ENCODE assay signal across 8 mouse cellular contexts in genomic region chr8:120563348-120563724, GRCm38 (mm10). TPM values are rescaled to one million over a fixed set of nuclear protein-coding genes. Genes with fewer than 3 reads are reported as not detected.
A peak's percentile ranks its signal among the peaks of the same experiment; 100 is the strongest.
DNase-seq lines count a peak whose midpoint lies in the region; ATAC-seq and TF ChIP-seq lines count a peak whose summit lies in the region.

No protein-coding gene starts in this region.

- no peaks in the 10 kb centered on the region for H3K9me3 ChIP-seq in heart, embryonic 11.5 days (replicated peaks; ENCODE audit: control insufficient read depth, low read length)
- H3K9me3 ChIP-seq in MEL (replicated peaks; ENCODE audit: insufficient read depth, low read length), result no peaks in the 10 kb centered on the region
- no peaks in the 10 kb centered on the region for H3K9me3 ChIP-seq in forebrain, postnatal 0 days (ENCODE audit: low read length)
- no peaks in the 10 kb centered on the region for H3K9me3 ChIP-seq in megakaryocyte, embryonic 14.5 days

- H3K4me2 ChIP-seq in heart, embryonic 11.5 days, result peak overlapping the region; percentile 51
- H3K4me2 ChIP-seq in forebrain, postnatal 0 days (ENCODE audit: low read depth), result no peak overlapping the region

- H3K36me3 ChIP-seq in heart, embryonic 11.5 days (ENCODE audit: control insufficient read depth, insufficient read depth, low read length), result peaks cover 20% of the 10 kb centered on the region
- peaks cover 11 to 26% of the 10 kb centered on the region in 2 experiments; a peak in 3 of 4 replicates for H3K36me3 ChIP-seq in MEL (ENCODE audit: control insufficient read depth in 1 of 2, insufficient read depth in 2 of 2, low read length in 2 of 2)
- H3K36me3 ChIP-seq in forebrain, postnatal 0 days (ENCODE audit: insufficient read depth), result peaks cover 20% of the 10 kb centered on the region
- H3K36me3 ChIP-seq in megakaryocyte, embryonic 14.5 days (replicated peaks; ENCODE audit: low read length), result peaks cover 100% of the 10 kb centered on the region

- TF ChIP-seq RAD21 in MEL (IDR thresholded peaks at IDR 0.05; ENCODE audit: low read depth, low read length), result no peak

- peaks cover 74% of the 10 kb centered on the region for H3K4me1 ChIP-seq in heart, embryonic 11.5 days (ENCODE audit: control insufficient read depth, insufficient read depth, low read length)
- peaks cover 3 to 33% of the 10 kb centered on the region in 2 experiments; a peak in 3 of 4 replicates for H3K4me1 ChIP-seq in MEL (ENCODE audit: control insufficient read depth in 1 of 2, insufficient read depth in 2 of 2, low read length in 2 of 2)
- peaks cover 20% of the 10 kb centered on the region for H3K4me1 ChIP-seq in forebrain, postnatal 0 days (ENCODE audit: insufficient read depth)
- peaks cover 100% of the 10 kb centered on the region for H3K4me1 ChIP-seq in megakaryocyte, embryonic 14.5 days

- peak overlapping the region; percentile 95 for H3K27ac ChIP-seq in heart, embryonic 11.5 days (ENCODE audit: low read depth, low read length)
- peak overlapping the region; percentile 18 for H3K27ac ChIP-seq in MEL (ENCODE audit: control insufficient read depth, low read depth, low read length)
- H3K27ac ChIP-seq in forebrain, postnatal 0 days (ENCODE audit: low read depth, low read length), result peak overlapping the region; percentile 60; the same call in 1 of the 2 replicates

- H3K27me3 ChIP-seq in heart, embryonic 11.5 days (ENCODE audit: control insufficient read depth, insufficient read depth, low read length), result no peaks in the 10 kb centered on the region
- no peaks in the 10 kb centered on the region for H3K27me3 ChIP-seq in MEL (ENCODE audit: control insufficient read depth in 1 of 2, insufficient read depth in 2 of 2, low read length in 2 of 2)
- no peaks in the 10 kb centered on the region for H3K27me3 ChIP-seq in forebrain, postnatal 0 days (ENCODE audit: insufficient read depth, low read length)
- H3K27me3 ChIP-seq in megakaryocyte, embryonic 14.5 days (replicated peaks), result no peaks in the 10 kb centered on the region

- no peak for TF ChIP-seq POLR2A in MEL (IDR thresholded peaks at IDR 0.05; ENCODE audit: control insufficient read depth in 1 of 2, insufficient read depth in 1 of 2, low read depth in 1 of 2, low read length in 2 of 2, poor library complexity in 1 of 2)

- no peak for TF ChIP-seq CTCF in MEL (IDR thresholded peaks at IDR 0.05 in 2 of 3, conservative IDR thresholded peaks at IDR 0.05 in 1 of 3; ENCODE audit: control insufficient read depth in 1 of 3, insufficient read depth in 1 of 3, low read depth in 2 of 3, low read length in 3 of 3, poor library complexity in 1 of 3, severe bottlenecking in 1 of 3)
- TF ChIP-seq CTCF in forebrain, postnatal 0 days (IDR thresholded peaks at IDR 0.05; ENCODE audit: low read depth), result no peak

- no peak for ATAC-seq in heart, embryonic 11.5 days (replicated peaks; ENCODE audit: insufficient number of reproducible peaks, low FRiP score, low TSS enrichment)
- ATAC-seq in forebrain, postnatal 0 days, result peak; percentile 8; the same call in 1 of the 2 replicates

- H3K9ac ChIP-seq in heart, embryonic 11.5 days (ENCODE audit: low read depth, low read length), result 0 out of 2 replicates have a peak overlapping the region, but pooled peaks have one; percentile 47
- no peak overlapping the region for H3K9ac ChIP-seq in MEL (ENCODE audit: control insufficient read depth, low read depth, low read length, poor library complexity, severe bottlenecking)
- H3K9ac ChIP-seq in forebrain, postnatal 0 days, result no peak overlapping the region

- peaks cover 21% of the 10 kb centered on the region for H3K79me2 ChIP-seq in MEL (ENCODE audit: control insufficient read depth, insufficient read depth, low read length, poor library complexity)

- TF ChIP-seq EP300 in MEL (IDR thresholded peaks at IDR 0.05; ENCODE audit: low read depth in 1 of 2, low read length in 2 of 2), result no peak

- no peak for DNase-seq in heart, postnatal 4 days
- no peak for DNase-seq in MEL (ENCODE audit: low read depth, low spot score)
- no peak for DNase-seq in forebrain, postnatal 0 days
- DNase-seq in right cerebral cortex, adult 2 months (ENCODE audit: low spot score in 2 of 2), result no peak
- no peak for DNase-seq in ovary, adult 18-20 months (ENCODE audit: low spot score)
- no peak for DNase-seq in gastrocnemius, postnatal 10 days

- WGBS in heart, embryonic 11.5 days (ENCODE audit: insufficient replicate concordance), result 10% methylated on average over 8 of the region's 8 CpGs
- 9% methylated on average over 8 of the region's 8 CpGs for WGBS in forebrain, postnatal 0 days

- no peak overlapping the region for H3K4me3 ChIP-seq in heart, embryonic 11.5 days (ENCODE audit: low read depth, low read length)
- H3K4me3 ChIP-seq in MEL (ENCODE audit: control insufficient read depth in 1 of 2, insufficient read depth in 1 of 2, low read depth in 2 of 2, low read length in 2 of 2), result no peak overlapping the region
- no peak overlapping the region for H3K4me3 ChIP-seq in forebrain, postnatal 0 days (ENCODE audit: low read depth, low read length)
- H3K4me3 ChIP-seq in megakaryocyte, embryonic 14.5 days (replicated peaks), result peak overlapping the region; percentile 77

TF ChIP-seq in MEL, 35 proteins besides CTCF, POLR2A, EP300 and RAD21:
- TF ChIP-seq GATA1 (IDR thresholded peaks at IDR 0.05; ENCODE audit: low read depth, low read length) (no peak), ETS1 (IDR thresholded peaks at IDR 0.05; ENCODE audit: low read depth, low read length) (no peak), ZC3H11A (IDR thresholded peaks at IDR 0.05; ENCODE audit: low read depth, low read length) (no peak), MAZ (IDR thresholded peaks at IDR 0.05; ENCODE audit: low read depth, low read length) (no peak), TCF12 (IDR thresholded peaks at IDR 0.05; ENCODE audit: low read depth, low read length) (no peak), MXI1 (IDR thresholded peaks at IDR 0.05; ENCODE audit: low read depth, low read length) (no peak)

RNA-seq across cellular contexts. Expression of gene Gins2, which starts 25.8 kb away (rescaled TPM):
- 81.8 and 82.7 TPM in 2 replicates for polyA plus RNA-seq in heart, embryonic 11.5 days (2014; fragmentation: Nextera tagmentation; extraction: Ambion mirVana)
- total RNA-seq in heart, postnatal 4 days (2021), result 10 to 100 TPM; 42.0 to 43.2 TPM
- total RNA-seq in MEL (2012; rRNA removed), result 46.1 and 49.3 TPM in 2 replicates
- 100 to 1,000 TPM in 1 of 2 experiments, 10 to 100 TPM in 1; 39.6 to 150 TPM for polyA plus RNA-seq in MEL (2012; ENCODE audit: insufficient read depth in 1 of 2, insufficient read length in 2 of 2, low read depth in 1 of 2, low replicate concordance in 2 of 2, missing spikeins in 1 of 2)
- 2.6 and 5.3 TPM in 2 replicates for total RNA-seq in forebrain, postnatal 0 days (2014; rRNA removed)
- 9.6 and 10.7 TPM in 2 replicates for polyA plus RNA-seq in forebrain, postnatal 0 days (2015; fragmentation: Nextera tagmentation; extraction: Ambion mirVana)
- polyA plus RNA-seq in megakaryocyte, embryonic 14.5 days (2012; ENCODE audit: insufficient read depth, low replicate concordance), result 8.3 and 35.4 TPM in 2 replicates
- 1 to 10 TPM; 8.6 to 9.1 TPM for total RNA-seq in gastrocnemius, postnatal 10 days (2021)

Comparison
In these comparisons a context has a peak if more than half of its experiments do, and no peak if none do; other contexts are left out.
1. H3K27ac ChIP-seq: peak in every context shown above with its lines; median percentile 95 in heart, embryonic 11.5 days; 60 in forebrain, postnatal 0 days; 18 in MEL.